Mouse (Mus musculus): Measurements from ENCODE around the gene Fbxw4.
"Not testable (repeated sequence)": the region's sequence is repeated elsewhere in the genome, so short reads cannot be mapped to it uniquely, and the experiment has no call there.

The Fbxw4 gene

DNA sequence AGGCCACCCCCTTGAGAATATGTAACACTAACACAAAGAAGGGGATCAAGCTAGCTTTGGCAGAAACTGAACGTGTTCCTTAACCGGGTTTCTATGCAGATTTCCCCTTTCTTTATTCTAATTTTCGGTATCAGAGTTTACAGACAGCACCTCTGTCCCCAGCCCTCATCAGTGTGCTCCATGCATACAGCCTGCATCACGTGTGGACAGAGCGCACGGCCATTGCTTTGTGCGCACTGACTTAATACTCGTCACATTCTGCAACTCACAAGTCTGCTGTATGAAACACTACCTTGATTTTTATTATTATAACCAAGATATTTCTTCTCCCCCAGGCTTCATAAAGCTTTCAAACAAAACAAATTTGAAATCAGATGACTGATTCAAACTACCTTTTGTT lies 4.2 kb downstream of the Fbxw4 start:
- no peak for DNase-seq

GRCm38 (mm10) chr19:45653986-45654385 lies 6.1 kb downstream of the Fbxw4 start:
- no peak for DNase-seq

GRCm38 (mm10) chr19:45652286-45652988 lies 7.7 kb downstream of the Fbxw4 start:
- DNase-seq: peak; percentile 57

- peak; percentile 37 for DNase-seq
Measured at GRCm38 (mm10) chr19:45651524-45651923, 8.6 kb downstream of the Fbxw4 start.

- no peak for DNase-seq
Measured at GRCm38 (mm10) chr19:45649776-45650175, 10.3 kb downstream of the Fbxw4 start.

- not testable (repeated sequence) for DNase-seq
Measured at GRCm38 (mm10) chr19:45648469-45648868, 11.6 kb downstream of the Fbxw4 start.

GRCm38 (mm10) chr19:45646866-45647265 lies 13.2 kb downstream of the Fbxw4 start:
- DNase-seq: no peak

DNA sequence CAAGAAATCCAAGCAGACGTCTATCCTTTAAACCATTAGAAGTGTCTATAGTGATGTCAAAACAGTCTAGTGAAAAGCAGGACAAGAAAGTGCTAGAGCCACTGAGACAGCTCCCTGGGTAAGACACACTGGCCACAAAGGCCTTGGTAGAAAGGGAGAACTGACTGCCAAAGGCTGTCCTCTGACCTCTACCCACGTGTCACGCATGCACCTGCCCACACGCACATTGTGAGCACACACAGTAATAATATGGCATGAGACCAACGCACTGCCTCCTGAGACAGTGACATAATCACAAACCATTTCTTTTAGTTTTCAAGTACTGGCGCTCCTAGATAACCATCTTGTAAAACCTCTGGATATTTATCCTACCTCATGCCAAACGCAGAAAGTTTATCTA lies 19.4 kb downstream of the Fbxw4 start:
- no peak for DNase-seq

- DNase-seq: no peak
Measured at GRCm38 (mm10) chr19:45635960-45636359, 24.2 kb downstream of the Fbxw4 start.

DNA sequence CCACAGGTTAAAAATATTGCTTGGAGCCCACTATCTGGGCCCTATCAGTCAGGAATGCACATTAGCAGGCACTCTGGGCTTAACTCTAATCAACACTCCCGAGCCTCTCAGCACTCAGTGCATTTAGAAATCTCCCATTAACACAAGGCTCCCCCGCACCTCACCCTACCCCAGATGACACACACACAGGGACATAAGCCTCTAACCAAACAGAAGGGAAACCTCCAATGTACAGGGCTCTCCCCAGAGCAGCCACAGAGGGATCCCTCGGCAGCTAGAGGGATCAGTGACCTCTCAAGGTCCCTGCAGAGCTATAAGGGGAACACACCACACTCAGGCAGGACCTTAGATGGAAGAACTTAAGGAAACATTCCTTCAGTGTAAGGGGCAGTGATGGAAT lies 28.5 kb downstream of the Fbxw4 start:
- peak; percentile 40 for DNase-seq

GRCm38 (mm10) chr19:45630953-45631352 lies 29.2 kb downstream of the Fbxw4 start:
- peak; percentile 72 for DNase-seq

DNA sequence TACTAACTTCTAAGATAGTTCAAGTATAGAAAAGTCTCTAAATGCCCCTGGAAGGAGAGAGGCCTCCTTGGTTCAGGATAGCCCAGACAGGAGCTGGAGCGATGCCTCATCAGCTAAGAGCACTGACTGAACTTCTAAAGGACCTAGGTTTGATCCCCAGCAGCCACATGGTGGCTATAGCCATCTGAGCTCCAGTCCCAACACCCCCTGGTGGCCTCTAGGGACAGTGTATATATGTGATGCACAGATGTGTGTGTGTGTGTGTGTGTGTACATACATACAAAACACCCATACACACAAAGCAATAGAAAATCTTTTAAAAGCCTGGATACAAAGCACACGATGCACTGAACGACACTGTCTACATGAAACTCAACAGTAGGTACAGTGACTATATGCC lies 30.9 kb downstream of the Fbxw4 start:
- DNase-seq: peak; percentile 72

GRCm38 (mm10) chr19:45628649-45629048 lies 31.5 kb downstream of the Fbxw4 start:
- DNase-seq: no peak

DNA sequence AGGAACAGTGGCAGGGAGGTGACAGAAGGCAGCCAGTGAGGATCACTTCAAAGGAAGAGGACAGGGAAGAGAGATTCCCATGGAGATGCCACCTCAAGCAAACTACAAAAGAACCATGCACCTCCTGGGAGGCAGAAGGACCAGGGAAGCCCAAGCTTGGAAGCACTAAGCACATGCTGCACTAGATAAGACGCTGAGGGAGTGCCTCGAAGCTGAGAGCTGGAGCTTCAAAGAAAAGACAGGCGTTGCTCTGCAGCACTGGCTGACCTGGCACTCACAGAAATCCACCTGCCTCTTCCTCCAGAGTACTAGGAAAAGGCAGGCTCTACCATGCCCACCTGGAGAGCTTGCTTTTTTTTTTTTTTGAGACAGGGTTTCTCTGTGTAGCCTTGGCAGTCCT lies 33.1 kb downstream of the Fbxw4 start:
- no peak for DNase-seq

GRCm38 (mm10) chr19:45623710-45624109 lies 36.4 kb downstream of the Fbxw4 start:
- no peak for DNase-seq

DNA sequence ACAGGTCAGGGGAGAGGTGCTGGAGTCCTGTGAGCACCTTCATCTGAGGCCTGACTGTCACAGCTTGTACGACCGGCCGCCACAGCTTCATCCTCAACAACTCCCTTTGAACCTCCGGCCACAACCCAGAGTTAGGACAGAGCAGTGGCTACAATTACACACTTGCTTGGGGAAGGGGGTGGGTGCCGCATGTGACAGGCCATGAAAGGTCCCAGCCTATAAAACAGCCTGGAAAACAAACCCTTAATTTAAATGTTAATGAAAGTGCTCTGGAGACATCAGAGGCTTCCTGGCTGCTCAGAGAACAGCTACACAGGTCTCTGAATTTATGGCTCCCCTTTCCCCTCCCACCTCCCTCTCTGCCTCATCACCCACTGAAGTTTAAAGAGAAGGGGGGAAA lies 38.0 kb downstream of the Fbxw4 start:
- no peak for DNase-seq

GRCm38 (mm10) chr19:45621061-45621460 lies 39.1 kb downstream of the Fbxw4 start:
- no peak for DNase-seq

GRCm38 (mm10) chr19:45619744-45620501 lies 40.2 kb downstream of the Fbxw4 start:
- DNase-seq: no peak

- no peak for DNase-seq
Measured at GRCm38 (mm10) chr19:45618184-45618583, 41.9 kb downstream of the Fbxw4 start.

- no peak for DNase-seq
Measured at GRCm38 (mm10) chr19:45616735-45617134, 43.4 kb downstream of the Fbxw4 start.

- DNase-seq: no peak
Measured at GRCm38 (mm10) chr19:45616214-45616518, 43.9 kb downstream of the Fbxw4 start.

- no peak for DNase-seq
Measured at GRCm38 (mm10) chr19:45615415-45616213, 44.5 kb downstream of the Fbxw4 start.

- no peak for DNase-seq
Measured at GRCm38 (mm10) chr19:45614928-45615327, 45.2 kb downstream of the Fbxw4 start.

- no peak for DNase-seq
Measured at GRCm38 (mm10) chr19:45614375-45614774, 45.7 kb downstream of the Fbxw4 start.

Measured in thymus, postnatal 4 days (tissue).